Mouse (Mus musculus) limb, embryonic 15.5 days (tissue): ENCODE data around the gene Pidd1. TPM values are rescaled to one million over a fixed set of nuclear protein-coding genes. Genes with fewer than 3 reads are reported as not detected.

Experiments used
- ATAC-seq: fragments of 200-750 bp; cut with Nextera tagmentation; 2 replicates; pipeline ENCODE4 v1.8.0; 2017; ENCODE audit warnings: low read depth, moderate TSS enrichment; ENCODE audit not compliant: insufficient number of reproducible peaks, low FRiP score, low TSS enrichment
- H3K27ac ChIP-seq: fragments of 300-500 bp; sonication (generic); 2 replicates; pipeline ENCODE4 v1.5.1; 2015; ENCODE audit warnings: moderate library complexity, mild to moderate bottlenecking, inconsistent platforms
- H3K27me3 ChIP-seq: fragments of 300-500 bp; sonication (generic); 2 replicates; pipeline ENCODE4 v1.6.1; 2015; ENCODE audit warnings: inconsistent platforms
- H3K36me3 ChIP-seq: fragments of 300-500 bp; sonication (generic); 2 replicates; pipeline ENCODE4 v1.6.1; 2015; ENCODE audit warnings: inconsistent platforms
- H3K4me1 ChIP-seq: fragments of 300-500 bp; sonication (generic); 2 replicates; pipeline ENCODE4 v1.6.1; 2015; ENCODE audit warnings: inconsistent platforms
- H3K4me2 ChIP-seq: fragments of 300-500 bp; sonication (generic); 2 replicates; pipeline ENCODE4 v1.6.1; 2015; ENCODE audit warnings: mild to moderate bottlenecking, inconsistent platforms
- H3K4me3 ChIP-seq: fragments of 300-500 bp; sonication (generic); 2 replicates; pipeline ENCODE4 v1.5.1; 2015; ENCODE audit warnings: mild to moderate bottlenecking, inconsistent platforms
- H3K9ac ChIP-seq: fragments of 300-500 bp; sonication (generic); 2 replicates; pipeline ENCODE4 v1.6.1; 2015; ENCODE audit warnings: inconsistent platforms
- H3K9me3 ChIP-seq: fragments of 300-500 bp; sonication (generic); 2 replicates; pipeline ENCODE4 v1.6.1; 2016; ENCODE audit warnings: inconsistent platforms
- WGBS: fragments of 180-500 bp; shearing (Covaris S2); methylation state at CpG from one replicate; pipeline ENCODE4 v1.1.7; 2015; 5-methylcytosine and 5-hydroxymethylcytosine counted together
- polyA plus RNA-seq: library from polyadenylated mRNA; unstranded; fragments of >200 nt; fragmentation: Nextera tagmentation; extraction: Ambion mirVana; gene quantifications from 2 replicates; pipeline ENCODE4 v1.2.1, GENCODE M21; 2015

The Pidd1 gene
- polyA plus RNA-seq, 1 experiment from 2014 or later: 9.8 TPM

DNA sequence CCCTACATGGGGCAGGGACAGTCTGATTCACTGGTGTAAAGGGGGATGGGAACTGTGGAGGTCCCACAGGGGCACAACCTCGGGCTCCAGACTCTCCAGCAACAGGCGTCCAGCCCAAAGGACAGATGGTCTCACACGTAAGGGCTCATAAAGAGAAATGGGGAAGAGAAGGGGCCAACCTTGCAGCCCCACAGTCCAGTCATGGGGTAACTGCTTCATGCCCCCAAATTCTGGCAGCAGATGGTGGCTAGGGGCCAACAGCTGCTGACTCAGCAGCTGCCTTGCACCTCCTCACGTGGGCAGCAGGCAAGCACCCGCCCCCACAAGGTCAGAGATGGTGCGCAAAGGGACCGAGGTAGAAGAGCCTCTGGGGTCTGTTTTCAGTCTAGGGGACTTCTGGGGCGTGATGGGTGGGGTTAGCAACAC is 11.6 kb downstream of the Pidd1 start:
- H3K4me3 ChIP-seq: no peak overlapping the region
- no peak overlapping the region for H3K9ac ChIP-seq
- H3K27me3 ChIP-seq: no peaks in the 10 kb centered on the region
- peaks cover 38% of the 10 kb centered on the region for H3K36me3 ChIP-seq
- no peak overlapping the region for H3K4me2 ChIP-seq
- no peaks in the 10 kb centered on the region for H3K9me3 ChIP-seq
- ATAC-seq: no peak
- 83% methylated on average over 8 of the region's 8 CpGs for WGBS
- H3K27ac ChIP-seq: no peak overlapping the region
- H3K4me1 ChIP-seq: peaks cover 59% of the 10 kb centered on the region

DNA sequence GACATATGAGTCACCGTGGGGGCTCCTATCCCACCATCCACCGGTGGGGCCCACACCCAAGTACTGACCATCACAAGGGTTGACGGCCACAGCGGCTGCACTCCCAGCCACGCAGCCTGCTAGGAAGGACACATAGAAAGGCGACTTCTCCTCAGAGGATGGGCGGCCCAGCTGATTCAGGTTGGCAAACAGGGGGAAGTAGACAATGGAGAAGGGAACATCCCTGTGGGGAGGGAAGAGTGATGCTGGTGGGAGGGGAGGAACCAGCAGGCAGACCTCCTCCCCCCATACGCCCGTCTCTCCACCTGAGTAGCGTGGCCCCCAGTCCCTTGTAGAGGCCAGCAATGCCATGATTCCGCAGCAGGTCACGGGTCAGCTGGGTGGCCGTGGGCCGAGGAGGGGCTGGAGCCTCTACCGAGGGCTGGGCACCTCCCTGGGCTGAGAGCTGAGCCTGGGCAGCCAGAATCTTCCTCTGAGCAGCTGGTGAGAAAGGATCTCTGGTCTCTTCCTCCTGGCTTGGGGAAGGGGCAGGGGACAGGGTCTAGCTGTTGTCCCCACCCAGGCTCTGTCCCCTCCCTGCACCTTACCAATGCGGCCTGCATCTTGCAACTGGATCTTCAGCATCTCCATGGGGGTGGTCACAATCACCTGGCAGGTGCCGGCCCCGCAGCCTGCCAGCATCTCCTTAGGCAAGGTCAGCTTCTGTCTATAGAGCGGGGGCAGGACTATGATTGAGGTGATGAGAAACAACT is 12.2 kb downstream of the Pidd1 start:
- peaks cover 38% of the 10 kb centered on the region for H3K36me3 ChIP-seq
- H3K27me3 ChIP-seq: no peaks in the 10 kb centered on the region
- no peak overlapping the region for H3K4me2 ChIP-seq
- no peak overlapping the region for H3K9ac ChIP-seq
- no peaks in the 10 kb centered on the region for H3K9me3 ChIP-seq
- peaks cover 53% of the 10 kb centered on the region for H3K4me1 ChIP-seq
- H3K27ac ChIP-seq: no peak overlapping the region
- WGBS: 92% methylated on average over 19 of the region's 19 CpGs
- no peak for ATAC-seq
- no peak overlapping the region for H3K4me3 ChIP-seq

DNA sequence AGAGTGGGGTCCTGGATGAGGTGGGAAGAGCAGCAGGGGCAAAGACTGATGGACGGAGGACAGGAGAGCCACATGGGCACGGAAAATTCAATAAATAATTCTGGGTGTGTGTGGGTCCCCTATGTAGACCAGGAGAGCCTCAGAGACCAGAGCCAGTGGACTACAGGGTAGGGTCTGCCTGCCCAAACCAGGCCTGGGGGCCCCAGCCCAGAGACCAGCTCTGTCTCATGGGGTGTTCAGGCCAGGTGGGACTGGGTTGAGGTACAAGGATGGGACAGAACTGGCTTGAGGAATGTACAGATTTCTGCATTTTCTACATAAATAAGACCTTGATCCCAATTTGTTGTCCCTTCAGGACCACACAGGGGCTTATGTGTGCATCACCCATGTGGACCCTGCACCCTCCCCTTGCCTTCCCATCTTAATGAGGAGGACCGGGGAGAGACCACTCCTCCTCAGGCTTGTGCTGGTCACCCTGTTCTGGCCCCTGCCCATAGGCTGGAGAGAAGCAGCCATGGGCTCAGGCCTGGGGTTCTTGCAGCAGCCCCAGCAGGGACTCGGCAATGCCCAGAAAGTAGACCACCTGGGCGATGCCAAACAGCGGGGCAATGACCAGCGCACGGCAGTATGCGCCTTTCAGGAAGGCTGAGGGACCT is 13.1 kb downstream of the Pidd1 start:
- Histone ChIP-seq H3K4me3 (no peak overlapping the region), H3K9ac (no peak overlapping the region), H3K27ac (no peak overlapping the region), H3K4me1 (peaks cover 45% of the 10 kb centered on the region), H3K9me3 (no peaks in the 10 kb centered on the region), H3K4me2 (no peak overlapping the region), H3K36me3 (peaks cover 38% of the 10 kb centered on the region), H3K27me3 (no peaks in the 10 kb centered on the region)
- ATAC-seq: no peak
- 91% methylated on average over 9 of the region's 9 CpGs for WGBS

- no peak overlapping the region for H3K4me3 ChIP-seq
- no peak for ATAC-seq
- no peak overlapping the region for H3K4me2 ChIP-seq
- H3K9ac ChIP-seq: no peak overlapping the region
- H3K27me3 ChIP-seq: no peaks in the 10 kb centered on the region
- WGBS: 62% methylated on average over 9 of the region's 9 CpGs
- H3K4me1 ChIP-seq: peaks cover 39% of the 10 kb centered on the region
- peaks cover 38% of the 10 kb centered on the region for H3K36me3 ChIP-seq
- no peak overlapping the region for H3K27ac ChIP-seq
- no peaks in the 10 kb centered on the region for H3K9me3 ChIP-seq
These were observed 13.8 kb downstream of the Pidd1 start for GRCm38 (mm10) chr7:141429840-141430584.

DNA sequence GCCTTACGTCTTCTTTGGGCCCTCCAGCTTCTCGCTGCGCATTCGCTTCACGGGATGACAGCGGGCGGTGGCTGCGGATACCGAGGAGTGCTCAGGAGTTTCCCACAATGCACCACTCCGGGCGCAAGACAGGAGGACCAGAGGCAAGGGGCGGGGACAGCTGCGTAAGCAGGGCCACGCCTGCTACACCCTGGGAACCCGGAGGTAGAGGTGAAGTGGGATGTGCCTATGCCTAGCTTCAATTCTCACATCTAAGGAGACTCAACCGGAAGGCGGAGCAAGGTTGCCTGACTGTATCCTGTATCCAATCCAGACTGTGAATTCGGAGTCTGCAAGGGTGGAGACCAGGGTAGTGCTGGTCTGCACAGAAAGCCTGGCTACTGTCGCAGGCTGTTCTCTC is 14.5 kb downstream of the Pidd1 start, which contains the start of gene Cend1:
Cend1 (minus strand) TSS at position 182 of the 400 bp plus-strand sequence.
- ATAC-seq: no peak
- H3K4me2 ChIP-seq: peak within 1 kb of the TSS; percentile 38
- 3% methylated on average over 19 of the region's 19 CpGs for WGBS

GRCm38 (mm10) chr7:141428701-141429100 is 15.1 kb downstream of the Pidd1 start:
- H3K4me3 ChIP-seq: peak overlapping the region; percentile 19; the same call in 1 of the 2 replicates
- H3K9ac ChIP-seq: no peak overlapping the region
- no peak overlapping the region for H3K27ac ChIP-seq
- no peaks in the 10 kb centered on the region for H3K27me3 ChIP-seq
- 53% methylated on average over 5 of the region's 5 CpGs for WGBS
- peak overlapping the region; percentile 38 for H3K4me2 ChIP-seq
- H3K36me3 ChIP-seq: peaks cover 35% of the 10 kb centered on the region
- ATAC-seq: no peak
- H3K4me1 ChIP-seq: peaks cover 26% of the 10 kb centered on the region
- H3K9me3 ChIP-seq: no peaks in the 10 kb centered on the region

More for the DNA sequence above, 14.5 kb downstream of the Pidd1 start, which contains the start of gene Cend1:
- peaks cover 38% of the 10 kb centered on the region for H3K36me3 ChIP-seq
- no peak within 1 kb of the TSS for H3K27ac ChIP-seq
- no peaks in the 10 kb centered on the region for H3K9me3 ChIP-seq
- no peaks in the 10 kb centered on the region for H3K27me3 ChIP-seq
- no peak within 1 kb of the TSS for H3K9ac ChIP-seq
- peak within 1 kb of the TSS; percentile 19 for H3K4me3 ChIP-seq
- peaks cover 32% of the 10 kb centered on the region for H3K4me1 ChIP-seq

- no peak overlapping the region for H3K9ac ChIP-seq
- no peaks in the 10 kb centered on the region for H3K27me3 ChIP-seq
- 82% methylated on average over 12 of the region's 12 CpGs for WGBS
- no peak overlapping the region for H3K4me2 ChIP-seq
- H3K4me1 ChIP-seq: peaks cover 11% of the 10 kb centered on the region
- H3K4me3 ChIP-seq: no peak overlapping the region
- H3K9me3 ChIP-seq: no peaks in the 10 kb centered on the region
- no peak overlapping the region for H3K27ac ChIP-seq
- ATAC-seq: no peak
- H3K36me3 ChIP-seq: peaks cover 21% of the 10 kb centered on the region
These were observed 16.7 kb downstream of the Pidd1 start for GRCm38 (mm10) chr7:141426948-141427730.

GRCm38 (mm10) chr7:141423811-141424210 is 20.0 kb downstream of the Pidd1 start:
- no peak for ATAC-seq
- Histone ChIP-seq H3K4me3 (no peak overlapping the region), H3K27me3 (no peaks in the 10 kb centered on the region), H3K9ac (no peak overlapping the region), H3K27ac (no peak overlapping the region), H3K4me2 (no peak overlapping the region), H3K4me1 (no peaks in the 10 kb centered on the region), H3K36me3 (no peaks in the 10 kb centered on the region), H3K9me3 (no peaks in the 10 kb centered on the region)
- WGBS: 67% methylated on average over 4 of the region's 4 CpGs

- Histone ChIP-seq H3K4me3 (no peak overlapping the region), H3K27ac (no peak overlapping the region)
- WGBS: 80% methylated on average over 9 of the region's 9 CpGs
These were observed 23.7 kb downstream of the Pidd1 start for GRCm38 (mm10) chr7:141420030-141420702.

GRCm38 (mm10) chr7:141418970-141419369 is 24.9 kb downstream of the Pidd1 start:
- Histone ChIP-seq H3K4me2 (no peak overlapping the region), H3K9ac (no peak overlapping the region), H3K9me3 (no peaks in the 10 kb centered on the region), H3K27me3 (no peaks in the 10 kb centered on the region), H3K4me1 (peaks cover 4% of the 10 kb centered on the region; the same call in 1 of the 2 replicates), H3K27ac (no peak overlapping the region), H3K36me3 (no peaks in the 10 kb centered on the region), H3K4me3 (no peak overlapping the region)
- 33% methylated on average over 7 of the region's 7 CpGs for WGBS
- no peak for ATAC-seq

More at GRCm38 (mm10) chr7:141420030-141420702, 23.7 kb downstream of the Pidd1 start:
- no peaks in the 10 kb centered on the region for H3K4me1 ChIP-seq
- ATAC-seq: no peak
- H3K36me3 ChIP-seq: no peaks in the 10 kb centered on the region
- H3K9ac ChIP-seq: no peak overlapping the region
- H3K4me2 ChIP-seq: no peak overlapping the region
- no peaks in the 10 kb centered on the region for H3K9me3 ChIP-seq
- no peaks in the 10 kb centered on the region for H3K27me3 ChIP-seq
